Mouse (Mus musculus) testis, adult 2 months (tissue): ENCODE data around the gene Unc119.

ENCODE experiments used
- CTCF ChIP-seq: fragments of 200-500 bp; IDR thresholded peaks from 2 replicates; pipeline ENCODE4 v1.5.1; 2012; ENCODE audit warnings: low read depth, mild to moderate bottlenecking, inconsistent platforms, low read length, moderate library complexity; ENCODE audit not compliant: control insufficient read depth, insufficient read depth, insufficient replicate concordance
- POLR2A ChIP-seq: fragments of 200-500 bp; IDR thresholded peaks from 2 replicates; pipeline ENCODE4 v1.6.1; 2012; ENCODE audit warnings: low read depth, mild to moderate bottlenecking, inconsistent platforms, low read length, moderate library complexity; ENCODE audit not compliant: control insufficient read depth

DNA sequence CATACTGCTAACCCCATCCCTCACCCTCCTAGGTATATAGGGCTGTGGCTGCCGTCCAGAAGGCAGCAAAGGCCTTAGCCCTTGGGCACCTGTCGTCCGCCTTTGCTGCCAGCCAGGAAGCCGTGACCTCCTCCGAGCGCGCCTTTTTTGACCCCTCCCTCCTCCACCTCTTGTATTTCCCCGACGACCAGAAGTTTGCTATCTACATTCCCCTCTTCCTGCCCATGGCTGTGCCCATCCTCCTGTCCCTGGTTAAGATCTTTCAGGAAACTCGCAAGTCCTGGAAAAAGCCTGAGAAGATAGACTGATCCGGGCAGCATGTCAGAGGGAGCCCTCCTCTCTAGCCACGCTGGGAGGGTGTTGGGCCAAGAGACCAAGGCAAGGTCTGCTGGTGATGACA is 1.6 kb upstream of the Unc119 start:
- no peak for TF ChIP-seq CTCF
- TF ChIP-seq POLR2A = no peak
